Comparison of ENCODE assay signal across 11 mouse cellular contexts in genomic region chr3:138856946-138857345, GRCm38 (mm10).
DNase-seq lines count a peak whose midpoint lies in the region; ATAC-seq and TF ChIP-seq lines count a peak whose summit lies in the region.
"Had no signal": no experiment of that assay in that cellular context is flagged by ENCODE, and none has a peak within 500 bp of the region (broad histone marks: within the 10 kb centered on the region; RNA-seq: fewer than 3 reads in every experiment).

No protein-coding gene starts in this region.

- H3K27ac ChIP-seq in left cerebral cortex, adult 2 months = peak overlapping the region; percentile 76
- peak overlapping the region; percentile 66 for H3K27ac ChIP-seq in forebrain, postnatal 0 days (ENCODE audit: low read depth, low read length)
- peak overlapping the region; percentile 89 for H3K27ac ChIP-seq in limb, embryonic 15.5 days
- H3K27ac ChIP-seq in neural tube, embryonic 15.5 days (replicated peaks) = peak overlapping the region; percentile 34
- H3K27ac ChIP-seq: macrophage had no signal

- H3K36me3 ChIP-seq in forebrain, postnatal 0 days (ENCODE audit: insufficient read depth) = no peaks in the 10 kb centered on the region
- H3K36me3 ChIP-seq in limb, embryonic 15.5 days = no peaks in the 10 kb centered on the region
- no peaks in the 10 kb centered on the region for H3K36me3 ChIP-seq in neural tube, embryonic 15.5 days

- H3K4me2 ChIP-seq in forebrain, postnatal 0 days (ENCODE audit: low read depth) = 0 out of 2 replicates have a peak overlapping the region, but pooled peaks have one; percentile 14
- no peak overlapping the region for H3K4me2 ChIP-seq in limb, embryonic 15.5 days
- peak overlapping the region; percentile 22; the same call in 1 of the 2 replicates for H3K4me2 ChIP-seq in neural tube, embryonic 15.5 days

- no peak for DNase-seq in left cerebral cortex, adult 2 months (ENCODE audit: extremely low spot score in 1 of 2, low spot score in 2 of 2)
- no peak for DNase-seq in left cerebral cortex, postnatal 25 days (ENCODE audit: low spot score in 2 of 2)
- peak; percentile 62 for DNase-seq in forebrain, postnatal 0 days
- DNase-seq in kidney, adult 9 months = no peak
- DNase-seq in gastrocnemius, postnatal 25 days = no peak
- DNase-seq in liver = no peak
- DNase-seq: adrenal gland, postnatal 36 days; cerebellum, adult 9-11 months had no signal

- WGBS in forebrain, postnatal 0 days = 57% methylated on average over 4 of the region's 4 CpGs
- 58% methylated on average over 4 of the region's 4 CpGs for WGBS in limb, embryonic 15.5 days
- WGBS in neural tube, embryonic 15.5 days = 19% methylated on average over 4 of the region's 4 CpGs

- peaks cover 78% of the 10 kb centered on the region for H3K4me1 ChIP-seq in forebrain, postnatal 0 days (ENCODE audit: insufficient read depth)
- H3K4me1 ChIP-seq in limb, embryonic 15.5 days = peaks cover 81% of the 10 kb centered on the region
- peaks cover 92% of the 10 kb centered on the region for H3K4me1 ChIP-seq in neural tube, embryonic 15.5 days

- no peak overlapping the region for H3K4me3 ChIP-seq in left cerebral cortex, adult 2 months
- H3K4me3 ChIP-seq in forebrain, postnatal 0 days (ENCODE audit: low read depth, low read length) = no peak overlapping the region
- no peak overlapping the region for H3K4me3 ChIP-seq in limb, embryonic 15.5 days
- no peak overlapping the region for H3K4me3 ChIP-seq in neural tube, embryonic 15.5 days (replicated peaks)

- no peaks in the 10 kb centered on the region for H3K9me3 ChIP-seq in forebrain, postnatal 0 days (ENCODE audit: low read length)
- H3K9me3 ChIP-seq in limb, embryonic 15.5 days = no peaks in the 10 kb centered on the region
- no peaks in the 10 kb centered on the region for H3K9me3 ChIP-seq in neural tube, embryonic 15.5 days (replicated peaks)

- ATAC-seq in forebrain, postnatal 0 days = peak; percentile 65
- no peak for ATAC-seq in limb, embryonic 15.5 days (ENCODE audit: insufficient number of reproducible peaks, low FRiP score, low TSS enrichment, low read depth)
- ATAC-seq in neural tube, embryonic 15.5 days (ENCODE audit: low FRiP score) = no peak

- intact Hi-C loops in left cerebral cortex, adult 2 months (cut with DNase I) = no loop called here
- intact Hi-C loops in left cerebral cortex, postnatal 25 days (cut with DNase I) = no loop called here

- no peak for TF ChIP-seq CTCF in left cerebral cortex, adult 2 months (IDR thresholded peaks at IDR 0.05)
- TF ChIP-seq CTCF in forebrain, postnatal 0 days (IDR thresholded peaks at IDR 0.05; ENCODE audit: low read depth) = no peak

- H3K27me3 ChIP-seq in forebrain, postnatal 0 days (ENCODE audit: insufficient read depth, low read length) = no peaks in the 10 kb centered on the region
- no peaks in the 10 kb centered on the region for H3K27me3 ChIP-seq in limb, embryonic 15.5 days
- H3K27me3 ChIP-seq in neural tube, embryonic 15.5 days (replicated peaks) = no peaks in the 10 kb centered on the region

- H3K9ac ChIP-seq in forebrain, postnatal 0 days = peak overlapping the region; percentile 39
- H3K9ac ChIP-seq in limb, embryonic 15.5 days = no peak overlapping the region
- no peak overlapping the region for H3K9ac ChIP-seq in neural tube, embryonic 15.5 days (replicated peaks)

Comparison
In these comparisons a context has a peak if more than half of its experiments do, and no peak if none do; other contexts are left out.
1. H3K27ac ChIP-seq: peak in every context shown above with its lines; median percentile 89 in limb, embryonic 15.5 days; 76 in left cerebral cortex, adult 2 months; 66 in forebrain, postnatal 0 days; 34 in neural tube, embryonic 15.5 days.